Comparison of ENCODE assay signal across 9 mouse cellular contexts in genomic region chr8:88033054-88033453, GRCm38 (mm10).
DNase-seq lines count a peak whose midpoint lies in the region; ATAC-seq and TF ChIP-seq lines count a peak whose summit lies in the region.
"Had no signal": no experiment of that assay in that cellular context is flagged by ENCODE, and none has a peak within 500 bp of the region (broad histone marks: within the 10 kb centered on the region; RNA-seq: fewer than 3 reads in every experiment).

No protein-coding gene starts in this region.

- H3K4me3 ChIP-seq in heart, adult 2 months = no peak overlapping the region
- H3K4me3 ChIP-seq in midbrain, postnatal 0 days (ENCODE audit: low read depth, low read length) = no peak overlapping the region
- no peak overlapping the region for H3K4me3 ChIP-seq in midbrain, embryonic 13.5 days (replicated peaks)
- no peak overlapping the region for H3K4me3 ChIP-seq in embryonic facial prominence, embryonic 10.5 days
- H3K4me3 ChIP-seq: heart, embryonic 12.5 days had no signal

- no peaks in the 10 kb centered on the region for H3K27me3 ChIP-seq in heart, adult 2 months (ENCODE audit: control insufficient read depth, insufficient read depth, low read length)
- H3K27me3 ChIP-seq in midbrain, postnatal 0 days (ENCODE audit: insufficient read depth, low read length) = no peaks in the 10 kb centered on the region
- H3K27me3 ChIP-seq in midbrain, embryonic 13.5 days = no peaks in the 10 kb centered on the region
- no peaks in the 10 kb centered on the region for H3K27me3 ChIP-seq in embryonic facial prominence, embryonic 10.5 days (replicated peaks; ENCODE audit: low read depth, poor library complexity, severe bottlenecking)
- H3K27me3 ChIP-seq: heart, embryonic 12.5 days had no signal

- intact Hi-C loops in heart, adult 2 months (cut with DNase I) = no loop called here
- intact Hi-C loops in heart, postnatal 14 days (cut with DNase I) = no loop called here

- WGBS in heart, adult 2 months = 74% methylated on average over 6 of the region's 6 CpGs
- WGBS in midbrain, postnatal 0 days = 76% methylated on average over 6 of the region's 6 CpGs
- WGBS in midbrain, embryonic 13.5 days = 77% methylated on average over 6 of the region's 6 CpGs
- WGBS in embryonic facial prominence, embryonic 10.5 days = 72% methylated on average over 6 of the region's 6 CpGs

- no peak overlapping the region for H3K4me2 ChIP-seq in midbrain, postnatal 0 days (ENCODE audit: low read depth, low read length, poor library complexity, severe bottlenecking)
- H3K4me2 ChIP-seq in midbrain, embryonic 13.5 days (replicated peaks) = no peak overlapping the region
- H3K4me2 ChIP-seq: heart, embryonic 12.5 days had no signal

- H3K9ac ChIP-seq in heart, adult 2 months (ENCODE audit: low read depth, low read length) = no peak overlapping the region
- H3K9ac ChIP-seq in midbrain, postnatal 0 days (replicated peaks; ENCODE audit: low read length, poor library complexity, severe bottlenecking) = no peak overlapping the region
- no peak overlapping the region for H3K9ac ChIP-seq in midbrain, embryonic 13.5 days (replicated peaks)
- H3K9ac ChIP-seq: heart, embryonic 12.5 days had no signal

- peak; percentile 61 for TF ChIP-seq CTCF in heart, adult 2 months (IDR thresholded peaks at IDR 0.05)
- peak; percentile 55 for TF ChIP-seq CTCF in midbrain, postnatal 0 days (IDR thresholded peaks at IDR 0.05)

- no peak for TF ChIP-seq EP300 in heart, adult 2 months (IDR thresholded peaks at IDR 0.05; ENCODE audit: insufficient read depth, low read depth, low read length)

- TF ChIP-seq POLR2A in heart, adult 2 months (IDR thresholded peaks at IDR 0.05; ENCODE audit: insufficient read depth, low read depth, low read length) = no peak

- no peak overlapping the region for H3K27ac ChIP-seq in heart, adult 2 months
- no peak overlapping the region for H3K27ac ChIP-seq in midbrain, postnatal 0 days (ENCODE audit: low read depth, low read length)
- H3K27ac ChIP-seq in midbrain, embryonic 13.5 days = no peak overlapping the region
- no peak overlapping the region for H3K27ac ChIP-seq in embryonic facial prominence, embryonic 10.5 days (replicated peaks)

- H3K9me3 ChIP-seq in midbrain, postnatal 0 days (ENCODE audit: low read length) = no peaks in the 10 kb centered on the region
- H3K9me3 ChIP-seq in midbrain, embryonic 13.5 days = no peaks in the 10 kb centered on the region
- no peaks in the 10 kb centered on the region for H3K9me3 ChIP-seq in embryonic facial prominence, embryonic 10.5 days

- H3K36me3 ChIP-seq in heart, adult 2 months (ENCODE audit: control insufficient read depth, insufficient read depth, low read length) = no peaks in the 10 kb centered on the region
- H3K36me3 ChIP-seq in midbrain, postnatal 0 days (ENCODE audit: insufficient read depth, low read length) = no peaks in the 10 kb centered on the region
- H3K36me3 ChIP-seq in midbrain, embryonic 13.5 days = no peaks in the 10 kb centered on the region
- no peaks in the 10 kb centered on the region for H3K36me3 ChIP-seq in embryonic facial prominence, embryonic 10.5 days (replicated peaks)
- H3K36me3 ChIP-seq: heart, embryonic 12.5 days had no signal

- H3K4me1 ChIP-seq in heart, adult 2 months (ENCODE audit: control insufficient read depth, insufficient read depth, low read length) = no peaks in the 10 kb centered on the region
- no peaks in the 10 kb centered on the region for H3K4me1 ChIP-seq in midbrain, postnatal 0 days (ENCODE audit: insufficient read depth, low read length)
- H3K4me1 ChIP-seq in midbrain, embryonic 13.5 days (replicated peaks) = no peaks in the 10 kb centered on the region
- no peaks in the 10 kb centered on the region for H3K4me1 ChIP-seq in embryonic facial prominence, embryonic 10.5 days
- H3K4me1 ChIP-seq: heart, embryonic 12.5 days had no signal

- no peak for DNase-seq in heart, adult 2 months
- DNase-seq in heart, postnatal 14 days = no peak
- no peak for DNase-seq in midbrain, postnatal 0 days (ENCODE audit: low spot score)
- peak; percentile 52 for DNase-seq in embryonic facial prominence, embryonic 10.5 days (ENCODE audit: low spot score)
- peak; percentile 13 for DNase-seq in thymus, postnatal 14 days
- no peak for DNase-seq in left cerebral cortex, adult 9 months (ENCODE audit: low spot score in 2 of 2)
- no peak for DNase-seq in urinary bladder, adult 18-20 months (ENCODE audit: low spot score in 2 of 2)

- no peak for ATAC-seq in midbrain, postnatal 0 days (ENCODE audit: low FRiP score)
- ATAC-seq in midbrain, embryonic 13.5 days = no peak

- H3K79me2 ChIP-seq in heart, adult 2 months (replicated peaks; ENCODE audit: control insufficient read depth, insufficient read depth, low read length) = no peaks in the 10 kb centered on the region

Comparison
In these comparisons a context has a peak if more than half of its experiments do, and no peak if none do; other contexts are left out.
1. DNase-seq: peak in embryonic facial prominence, embryonic 10.5 days (single experiment) and thymus, postnatal 14 days (single experiment); none in heart, adult 2 months (0 of 2), heart, postnatal 14 days (0 of 2), midbrain, postnatal 0 days (single experiment), left cerebral cortex, adult 9 months (0 of 2) and urinary bladder, adult 18-20 months (0 of 2).